Mouse (Mus musculus) stomach, postnatal 0 days (tissue): ENCODE data around the gene Eif2ak3. TPM values are rescaled to one million over a fixed set of nuclear protein-coding genes. Genes with fewer than 3 reads are reported as not detected.
A peak's percentile ranks its signal among the peaks of the same experiment; 100 is the strongest.

Experiments
- ATAC-seq: fragments of 200-750 bp; cut with Nextera tagmentation; 2 replicates; pipeline ENCODE4 v1.8.0; 2017; ENCODE audit not compliant: low FRiP score, low TSS enrichment
- DNase-seq: peaks from one replicate; pipeline ENCODE4 v3.0.0-alpha.2; 2016; ENCODE audit warnings: low spot score
- H3K27ac ChIP-seq: fragments of 300-500 bp; sonication (generic); replicated peaks from 2 replicates; pipeline ENCODE4 v1.5.1; 2014; ENCODE audit warnings: mild to moderate bottlenecking, control low read depth
- H3K27me3 ChIP-seq: fragments of 300-500 bp; sonication (generic); 2 replicates; pipeline ENCODE4 v1.6.1; 2014; ENCODE audit warnings: low read length; ENCODE audit not compliant: control insufficient read depth, insufficient read depth
- H3K36me3 ChIP-seq: fragments of 300-500 bp; sonication (generic); 2 replicates; pipeline ENCODE4 v1.6.1; 2014; ENCODE audit warnings: low read length, mixed read lengths; ENCODE audit not compliant: control insufficient read depth, insufficient read depth
- H3K4me1 ChIP-seq: fragments of 300-500 bp; sonication (generic); replicated peaks from 2 replicates; pipeline ENCODE4 v1.6.1; 2014; ENCODE audit warnings: antibody characterized with exemption; ENCODE audit not compliant: control insufficient read depth, insufficient read depth
- H3K4me2 ChIP-seq: fragments of 300-500 bp; sonication (generic); replicated peaks from 2 replicates; pipeline ENCODE4 v1.6.1; 2014; ENCODE audit warnings: low read depth, mild to moderate bottlenecking, control low read depth, moderate library complexity
- H3K4me3 ChIP-seq: fragments of 300-500 bp; sonication (generic); 2 replicates; pipeline ENCODE4 v1.5.1; 2014; ENCODE audit warnings: low read depth, low read length, control low read depth
- H3K9ac ChIP-seq: fragments of 300-500 bp; sonication (generic); 2 replicates; pipeline ENCODE4 v1.6.1; 2014; ENCODE audit warnings: mild to moderate bottlenecking, low read length, control low read depth, mixed read lengths
- H3K9me3 ChIP-seq: fragments of 300-500 bp; sonication (generic); 2 replicates; pipeline ENCODE4 v1.6.1; 2016; ENCODE audit warnings: low read length; ENCODE audit not compliant: control insufficient read depth
- CTCF ChIP-seq: IDR thresholded peaks from 2 replicates; pipeline ENCODE4 v1.5.1; 2016; ENCODE audit warnings: antibody characterized with exemption, low read depth, mild to moderate bottlenecking, moderate library complexity
- EP300 ChIP-seq: optimal IDR thresholded peaks from 2 replicates; pipeline ENCODE3; 2016; ENCODE audit warnings: antibody characterized with exemption
- WGBS: fragments of 180-500 bp; shearing (Covaris S2); extraction: QIAGEN DNeasy Blood & Tissue Kit; methylation state at CpG from one replicate; pipeline ENCODE4 v1.1.7; 2014; 5-methylcytosine and 5-hydroxymethylcytosine counted together
- polyA plus RNA-seq: library from polyadenylated mRNA; unstranded; fragments of >200 nt; fragmentation: Nextera tagmentation; extraction: Ambion mirVana; gene quantifications from 2 replicates; pipeline ENCODE4 v1.2.1, GENCODE M21; 2015

The Eif2ak3 gene
- polyA plus RNA-seq, 1 experiment from 2014 or later: 7.6 TPM

DNA sequence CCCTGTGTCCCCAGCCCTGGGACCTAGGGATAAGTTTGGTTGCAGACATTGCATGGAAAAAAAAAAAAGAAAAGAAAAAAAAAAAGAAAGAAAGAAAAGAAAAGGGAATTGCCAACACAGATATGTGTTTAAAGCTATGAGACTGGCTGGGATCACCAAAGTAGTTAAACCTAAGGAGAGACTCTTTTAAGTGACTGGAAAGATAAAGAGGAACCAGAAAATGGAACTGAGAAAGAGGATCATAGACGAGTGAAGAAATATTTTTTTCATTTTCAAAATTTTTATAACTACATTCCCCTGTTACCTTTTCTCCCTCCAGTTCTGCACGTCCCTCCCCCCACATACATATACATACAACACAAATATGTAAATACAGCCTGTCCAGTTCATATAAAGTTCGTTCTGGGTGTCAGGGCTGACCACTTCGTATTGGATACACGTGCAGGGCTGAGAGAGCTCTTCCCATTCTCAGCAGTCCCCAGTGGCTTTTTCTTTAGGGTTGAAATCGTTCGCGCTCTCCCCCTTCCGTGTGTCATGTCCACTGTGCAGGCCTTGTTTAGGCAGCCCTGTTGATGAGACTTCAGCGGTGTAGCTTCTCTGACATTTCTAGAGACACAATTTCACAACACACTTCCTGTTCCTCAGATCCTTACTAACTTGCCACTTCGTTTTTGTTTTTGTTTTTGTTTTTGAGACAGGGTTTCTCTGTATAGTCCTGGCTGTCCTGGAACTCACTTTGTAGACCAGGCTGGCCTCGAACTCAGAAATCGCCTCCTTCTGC lies 11.4 kb downstream of the Eif2ak3 start:
- 82% methylated on average over 13 of the region's 13 CpGs for WGBS
- DNase-seq: no peak
- Histone ChIP-seq H3K4me3 (no peak overlapping the region), H3K9me3 (no peaks in the 10 kb centered on the region), H3K4me1 (no peaks in the 10 kb centered on the region), H3K36me3 (0 out of 2 replicates have a peak, but pooled peaks cover 5% of the 10 kb centered on the region), H3K4me2 (no peak overlapping the region), H3K9ac (no peak overlapping the region), H3K27me3 (no peaks in the 10 kb centered on the region), H3K27ac (no peak overlapping the region)
- no peak for ATAC-seq
- TF ChIP-seq EP300: no peak
- TF ChIP-seq CTCF: no peak

DNA sequence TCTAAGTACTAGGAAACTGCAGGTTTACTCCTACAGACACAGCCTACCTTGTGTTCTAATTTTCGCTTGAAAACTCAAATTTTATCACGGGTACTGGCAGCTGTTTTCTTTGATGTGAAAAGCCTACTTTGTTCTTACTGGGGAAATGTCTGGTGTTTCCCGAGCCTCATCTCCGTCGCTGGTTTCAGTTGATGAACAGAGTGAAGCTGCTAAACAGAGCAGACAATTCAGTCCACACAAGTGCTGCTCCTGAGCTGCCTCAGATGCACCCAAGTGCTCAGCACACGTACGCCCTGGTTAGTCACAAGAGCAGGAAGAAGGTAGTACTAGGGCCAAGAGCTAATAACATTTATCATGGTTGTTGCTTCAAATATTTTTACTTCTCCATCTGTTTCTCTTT lies 18.4 kb downstream of the Eif2ak3 start:
- TF ChIP-seq EP300: no peak
- Histone ChIP-seq H3K36me3 (0 out of 2 replicates have a peak, but pooled peaks cover 5% of the 10 kb centered on the region), H3K27me3 (no peaks in the 10 kb centered on the region), H3K9me3 (no peaks in the 10 kb centered on the region), H3K4me1 (no peaks in the 10 kb centered on the region), H3K9ac (no peak overlapping the region), H3K4me2 (no peak overlapping the region), H3K4me3 (no peak overlapping the region), H3K27ac (no peak overlapping the region)
- WGBS: 81% methylated on average over 7 of the region's 7 CpGs
- DNase-seq (no peak), ATAC-seq (no peak)

DNA sequence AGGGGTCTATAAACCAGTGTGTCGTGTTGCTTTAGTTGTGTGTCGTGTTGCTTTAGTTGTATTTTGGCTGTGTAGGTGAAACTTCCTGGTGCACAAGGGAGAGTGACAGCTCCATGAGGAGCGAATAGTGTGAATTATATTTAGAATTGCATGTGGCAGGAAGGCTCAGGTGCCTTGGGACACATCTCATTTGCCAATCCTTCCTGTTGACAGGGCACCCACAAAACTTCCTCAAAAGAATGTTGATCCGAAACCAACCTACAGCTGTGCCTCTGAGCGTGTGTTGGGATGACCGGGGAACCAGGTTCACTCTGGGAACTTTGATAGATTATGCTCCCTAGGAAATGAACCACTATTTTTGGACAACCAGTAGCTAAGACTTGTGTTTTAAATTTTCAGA lies 20.0 kb downstream of the Eif2ak3 start:
- no peaks in the 10 kb centered on the region for H3K4me1 ChIP-seq
- TF ChIP-seq CTCF: no peak
- no peak for TF ChIP-seq EP300
- no peak overlapping the region for H3K4me3 ChIP-seq
- no peaks in the 10 kb centered on the region for H3K9me3 ChIP-seq
- 86% methylated on average over 6 of the region's 6 CpGs for WGBS
- 0 out of 2 replicates have a peak, but pooled peaks cover 2% of the 10 kb centered on the region for H3K36me3 ChIP-seq
- no peak for ATAC-seq
- H3K9ac ChIP-seq: no peak overlapping the region
- no peak for DNase-seq
- H3K27me3 ChIP-seq: no peaks in the 10 kb centered on the region
- H3K27ac ChIP-seq: no peak overlapping the region
- no peak overlapping the region for H3K4me2 ChIP-seq

DNA sequence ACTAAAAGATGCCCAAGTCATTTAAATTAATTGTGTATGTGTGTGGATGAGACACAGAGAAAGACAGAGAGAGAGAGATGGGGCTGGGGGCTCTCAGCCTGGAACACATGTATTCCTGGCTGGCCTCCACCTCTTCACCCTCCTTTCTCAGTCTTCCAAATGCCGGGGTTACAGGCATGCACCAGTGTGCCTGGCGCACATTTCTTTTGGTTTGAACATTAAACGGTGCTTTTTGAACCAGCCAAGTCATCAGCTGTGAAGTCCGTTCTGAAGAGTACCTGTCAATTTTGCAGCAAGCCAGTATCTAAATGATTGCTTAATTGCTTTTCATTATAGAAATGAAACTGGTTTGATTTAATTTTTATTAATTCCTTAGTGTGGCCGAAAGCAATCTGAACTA lies 22.4 kb downstream of the Eif2ak3 start:
- H3K4me3 ChIP-seq: no peak overlapping the region
- WGBS: 75% methylated on average over 5 of the region's 5 CpGs
- TF ChIP-seq EP300 (no peak), CTCF (no peak)
- no peak overlapping the region for H3K4me2 ChIP-seq
- no peak overlapping the region for H3K27ac ChIP-seq
- no peaks in the 10 kb centered on the region for H3K4me1 ChIP-seq
- H3K27me3 ChIP-seq: no peaks in the 10 kb centered on the region
- H3K9me3 ChIP-seq: no peaks in the 10 kb centered on the region
- no peak overlapping the region for H3K9ac ChIP-seq
- ATAC-seq (no peak), DNase-seq (no peak)
- H3K36me3 ChIP-seq: no peaks in the 10 kb centered on the region

DNA sequence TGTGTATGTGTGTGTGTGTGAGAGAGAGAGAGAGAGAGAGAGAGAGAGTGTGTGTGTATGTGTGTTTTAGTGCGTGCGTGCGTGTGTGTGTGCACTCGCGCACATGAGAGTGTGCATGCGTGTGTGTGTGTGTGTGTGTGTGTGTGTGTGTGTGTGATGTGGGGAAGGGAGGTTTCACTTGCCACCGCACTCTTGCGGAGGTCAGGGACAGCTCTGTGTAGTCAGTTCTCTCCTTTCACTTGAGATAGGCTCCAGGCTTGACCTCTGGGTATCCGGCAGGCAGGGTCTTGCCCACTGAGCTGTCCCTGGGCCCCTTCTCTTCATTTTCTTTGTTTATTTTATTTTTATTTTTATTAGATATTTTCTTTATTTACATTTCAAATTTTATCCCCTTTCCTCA lies 23.0 kb downstream of the Eif2ak3 start:
- no peaks in the 10 kb centered on the region for H3K4me1 ChIP-seq
- no peaks in the 10 kb centered on the region for H3K36me3 ChIP-seq
- H3K9ac ChIP-seq: no peak overlapping the region
- H3K4me3 ChIP-seq: no peak overlapping the region
- no peak overlapping the region for H3K27ac ChIP-seq
- no peaks in the 10 kb centered on the region for H3K9me3 ChIP-seq
- TF ChIP-seq EP300 (no peak), CTCF (no peak)
- no peak for DNase-seq
- no peak overlapping the region for H3K4me2 ChIP-seq
- WGBS: 92% methylated on average over 9 of the region's 9 CpGs
- H3K27me3 ChIP-seq: no peaks in the 10 kb centered on the region
- ATAC-seq: no peak

DNA sequence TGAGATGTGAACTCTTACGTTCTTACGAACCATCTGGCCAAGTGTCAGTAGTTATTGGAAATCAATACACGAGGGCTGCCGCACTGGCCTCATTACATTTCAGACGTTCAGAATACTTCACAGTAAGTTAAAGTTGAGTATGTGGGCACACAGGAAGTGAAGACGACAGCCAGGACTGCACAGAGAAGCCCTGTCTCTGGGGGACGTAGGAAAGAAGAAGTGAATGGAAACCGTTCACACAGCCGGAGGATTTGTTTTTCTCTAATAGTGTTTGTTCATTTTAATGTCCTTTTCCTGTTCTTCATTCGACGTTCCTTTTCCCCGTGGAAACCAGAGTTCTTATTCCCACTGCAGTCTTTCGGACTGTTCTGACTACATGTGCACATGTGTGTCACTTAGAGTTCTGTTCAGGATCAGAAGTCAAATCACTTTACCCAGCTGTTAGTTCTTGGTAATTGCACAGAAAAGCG lies 27.2 kb downstream of the Eif2ak3 start:
- H3K9me3 ChIP-seq: no peaks in the 10 kb centered on the region
- H3K36me3 ChIP-seq: no peaks in the 10 kb centered on the region
- ATAC-seq (no peak), DNase-seq (no peak)
- no peak overlapping the region for H3K9ac ChIP-seq
- H3K4me1 ChIP-seq: no peaks in the 10 kb centered on the region
- H3K4me2 ChIP-seq: 0 out of 2 replicates have a peak overlapping the region, but pooled peaks have one; percentile 8
- H3K27ac ChIP-seq: no peak overlapping the region
- H3K4me3 ChIP-seq: no peak overlapping the region
- 55% methylated on average over 14 of the region's 14 CpGs for WGBS
- TF ChIP-seq EP300 (no peak), CTCF (no peak)
- no peaks in the 10 kb centered on the region for H3K27me3 ChIP-seq
